Mouse (Mus musculus) kidney, adult 9 months (tissue): ENCODE data around the gene Phyhipl.

Experiments
- DNase-seq: peaks from one replicate; pipeline ENCODE4 v3.0.0; 2022

Phyhipl gene

DNA sequence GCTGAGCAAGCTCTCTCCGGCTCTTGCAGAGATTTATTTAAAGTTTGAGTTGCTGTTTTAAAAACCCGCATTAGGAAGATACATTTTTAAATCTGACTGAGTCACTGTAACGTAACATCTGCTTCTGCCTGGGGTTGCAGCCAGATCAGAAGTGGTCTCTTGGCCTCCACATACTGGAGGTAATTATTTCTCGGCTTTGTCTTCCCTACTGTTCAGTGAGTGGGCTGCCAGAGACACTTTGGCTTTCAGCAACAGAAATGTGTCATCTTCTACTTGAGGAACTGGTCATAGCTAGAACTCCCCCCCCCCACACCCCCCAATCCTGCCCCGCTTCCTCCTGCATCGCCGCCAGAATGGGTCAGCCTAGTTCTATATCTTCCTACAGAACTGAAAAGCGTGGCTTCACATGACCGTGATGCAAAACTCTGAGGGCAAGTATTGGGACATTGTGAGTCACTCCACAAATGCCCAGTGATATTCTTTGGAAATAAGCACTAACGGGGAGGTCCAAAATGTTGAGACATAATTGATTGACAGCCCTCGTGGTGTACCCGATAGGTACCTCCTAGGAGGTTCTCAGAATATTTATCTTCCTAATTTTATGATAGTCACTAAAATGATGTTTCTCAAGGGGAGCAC is 125.5 kb downstream of the Phyhipl start:
- no peak for DNase-seq

GRCm38 (mm10) chr10:70521379-70521778 is 134.4 kb downstream of the Phyhipl start:
- no peak for DNase-seq

- DNase-seq, result no peak
These were observed 135.3 kb downstream of the Phyhipl start for GRCm38 (mm10) chr10:70520143-70521131.

- no peak for DNase-seq
These were observed 136.1 kb downstream of the Phyhipl start for GRCm38 (mm10) chr10:70519640-70520099.

- no peak for DNase-seq
These were observed 139.1 kb downstream of the Phyhipl start for GRCm38 (mm10) chr10:70516661-70517060.

DNA sequence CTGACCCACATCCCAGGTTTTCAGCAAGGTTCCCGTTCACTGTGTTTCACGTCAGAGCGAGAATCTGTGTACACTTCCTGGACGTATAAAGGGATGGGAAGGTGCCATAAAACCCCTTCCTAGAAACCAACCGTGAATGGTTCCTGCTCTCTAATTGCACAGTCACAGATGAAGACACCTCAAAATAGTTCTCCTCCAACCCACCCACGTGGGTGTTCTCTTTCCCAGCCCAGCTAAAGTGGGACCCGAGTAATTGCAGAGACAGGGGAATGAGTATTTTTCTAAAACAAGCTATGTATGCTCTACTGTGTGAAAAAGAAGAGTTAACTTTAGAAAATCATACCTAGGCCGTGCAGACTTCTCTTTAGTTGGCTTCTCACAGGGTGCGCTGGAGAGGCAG is 140.9 kb downstream of the Phyhipl start:
- DNase-seq, result no peak

DNA sequence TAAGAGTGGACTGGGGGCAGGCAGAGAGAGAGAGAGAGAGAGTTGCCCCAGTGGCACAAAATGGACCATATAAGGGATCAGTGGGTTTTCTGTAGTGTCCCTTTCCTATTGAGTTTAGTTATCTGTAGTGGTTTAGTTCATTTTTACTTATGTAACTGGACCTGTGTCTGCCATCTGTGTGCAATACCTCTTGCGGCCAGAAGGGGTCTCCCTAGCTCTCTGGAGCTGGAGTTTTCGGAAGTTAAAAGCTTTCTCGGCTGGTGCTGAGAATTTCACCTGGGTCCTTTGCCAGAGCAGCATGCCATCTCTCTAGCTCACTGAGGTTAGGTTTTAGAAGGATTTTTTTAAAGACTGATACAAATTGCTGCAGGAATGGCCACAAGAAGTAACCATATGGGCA is 147.9 kb downstream of the Phyhipl start:
- DNase-seq, result no peak
